Mouse (Mus musculus) skeletal muscle tissue, adult 2 months (tissue): ENCODE data around the gene Tmem131.
"Not testable (repeated sequence)": the region's sequence is repeated elsewhere in the genome, so short reads cannot be mapped to it uniquely, and the experiment has no call there.

Source experiments
- DNase-seq: peaks from one replicate; pipeline ENCODE4 v3.0.0-alpha.2; 2012; ENCODE audit warnings: low read depth, low spot score

Tmem131 gene

GRCm38 (mm10) chr1:36835593-36835992 is 107.9 kb downstream of the Tmem131 start:
- no peak for DNase-seq

- no peak for DNase-seq
Measured at GRCm38 (mm10) chr1:36834090-36834489, 109.4 kb downstream of the Tmem131 start.

GRCm38 (mm10) chr1:36830913-36831866 is 112.3 kb downstream of the Tmem131 start:
- DNase-seq, result no peak

- no peak for DNase-seq
Measured at GRCm38 (mm10) chr1:36824356-36824755, 119.1 kb downstream of the Tmem131 start.

- DNase-seq, result not testable (repeated sequence)
Measured at GRCm38 (mm10) chr1:36821918-36822317, 121.5 kb downstream of the Tmem131 start.

- no peak for DNase-seq
Measured at GRCm38 (mm10) chr1:36815166-36815565, 128.3 kb downstream of the Tmem131 start.

- DNase-seq, result no peak
Measured at GRCm38 (mm10) chr1:36814271-36814903, 129.1 kb downstream of the Tmem131 start.

GRCm38 (mm10) chr1:36813415-36813814 is 130.1 kb downstream of the Tmem131 start:
- no peak for DNase-seq

- DNase-seq, result no peak
Measured at GRCm38 (mm10) chr1:36811806-36812205, 131.7 kb downstream of the Tmem131 start.

GRCm38 (mm10) chr1:36807782-36808565 is 135.5 kb downstream of the Tmem131 start:
- no peak for DNase-seq

GRCm38 (mm10) chr1:36807086-36807485 is 136.4 kb downstream of the Tmem131 start:
- DNase-seq, result no peak

- DNase-seq, result no peak
Measured at GRCm38 (mm10) chr1:36806181-36806905, 137.1 kb downstream of the Tmem131 start.

GRCm38 (mm10) chr1:36804833-36805232 is 138.6 kb downstream of the Tmem131 start:
- DNase-seq, result no peak

- DNase-seq, result no peak
Measured at GRCm38 (mm10) chr1:36804259-36804658, 139.2 kb downstream of the Tmem131 start.

- no peak for DNase-seq
Measured at GRCm38 (mm10) chr1:36800379-36801011, 143.0 kb downstream of the Tmem131 start.

GRCm38 (mm10) chr1:36797481-36797880 is 146.0 kb downstream of the Tmem131 start:
- DNase-seq, result peak; percentile 23

- no peak for DNase-seq
Measured at GRCm38 (mm10) chr1:36796711-36797110, 146.8 kb downstream of the Tmem131 start.

- DNase-seq, result no peak
Measured at GRCm38 (mm10) chr1:36789416-36789815, 154.1 kb downstream of the Tmem131 start.

- no peak for DNase-seq
Measured at GRCm38 (mm10) chr1:36786377-36786776, 157.1 kb downstream of the Tmem131 start.

- no peak for DNase-seq
Measured at GRCm38 (mm10) chr1:36785238-36785641, 158.2 kb downstream of the Tmem131 start.
